Mouse (Mus musculus) left cerebral cortex, adult 9 months (tissue): ENCODE data around the gene Nup43.
A peak's percentile ranks its signal among the peaks of the same experiment; 100 is the strongest.
"Not testable (repeated sequence)": the region's sequence is repeated elsewhere in the genome, so short reads cannot be mapped to it uniquely, and the experiment has no call there.

Experiments used
- DNase-seq, 2 experiments: peaks; one replicate each; pipeline ENCODE4 v3.0.0; 2022; ENCODE audit warnings: low spot score in 2 of 2

Gene Nup43

DNA sequence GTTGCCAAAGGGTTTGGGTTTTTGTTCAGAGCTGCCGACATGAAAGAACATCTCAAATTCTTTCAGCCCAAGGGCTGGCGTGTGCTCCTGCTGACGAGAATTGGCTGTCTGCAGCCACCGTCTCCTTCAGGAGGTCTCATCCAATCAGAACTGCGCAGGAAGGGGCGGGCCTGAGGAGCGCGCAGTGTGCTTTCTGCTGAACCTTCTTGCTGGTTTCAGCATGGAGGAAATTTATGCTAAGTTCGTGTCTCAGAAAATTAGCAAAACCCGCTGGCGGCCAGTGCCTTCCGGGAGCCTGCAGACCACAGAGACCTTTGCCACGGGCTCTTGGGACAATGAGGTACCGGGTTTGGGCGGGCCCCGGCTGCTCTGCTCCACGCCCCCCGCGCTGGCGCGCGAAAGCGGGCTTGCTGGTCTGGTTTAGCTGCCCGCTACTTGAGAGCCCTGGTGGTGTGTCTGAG is at the start of gene Nup43:
Gene Nup43, plus strand, starts transcription at position 162 of the 461 bp plus-strand sequence.
- DNase-seq: peak; percentile 65 to 87

- DNase-seq: not testable (repeated sequence)
Observed at GRCm38 (mm10) chr10:7617556-7617955, 49.7 kb upstream of the Nup43 start.

- no peak for DNase-seq
Observed at GRCm38 (mm10) chr10:7619821-7620241, 47.5 kb upstream of the Nup43 start.

DNA sequence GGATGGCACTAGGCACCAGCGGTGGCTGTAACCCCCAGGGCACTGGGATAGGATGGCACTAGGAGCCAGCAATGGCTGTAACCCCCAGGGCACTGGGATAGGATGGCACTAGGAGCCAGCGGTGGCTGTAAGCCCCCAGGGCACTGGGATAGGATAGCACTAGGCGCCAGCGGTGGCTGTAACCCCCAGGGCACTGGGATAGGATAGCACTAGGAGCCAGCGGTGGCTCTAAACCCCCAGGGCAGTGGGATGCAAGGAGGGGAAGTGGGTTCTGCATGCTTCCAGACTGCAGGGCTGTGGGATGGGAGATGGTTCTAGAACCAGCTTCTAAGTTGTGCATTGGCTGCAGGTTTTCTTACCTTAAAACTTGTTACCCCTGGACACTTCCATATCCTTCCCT is 46.6 kb upstream of the Nup43 start:
- no peak for DNase-seq

DNA sequence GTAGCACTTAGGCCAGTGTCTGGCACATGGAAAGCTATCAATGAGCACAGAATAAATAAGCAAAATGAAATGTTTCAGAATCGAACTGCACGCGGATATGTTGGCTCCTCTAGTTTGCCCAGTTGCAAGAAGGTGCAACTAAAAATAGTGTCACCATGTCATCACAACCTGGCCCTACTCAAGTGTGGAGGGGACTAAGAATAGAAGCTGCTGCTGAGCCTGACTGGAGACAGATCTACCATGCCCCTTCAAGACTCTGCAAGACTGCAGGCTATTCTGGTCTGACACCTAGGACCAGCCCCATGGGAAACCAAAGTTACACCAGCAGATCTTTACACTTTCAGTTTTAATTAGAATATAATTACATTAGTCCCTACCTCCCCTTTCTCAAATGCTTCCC is 44.9 kb upstream of the Nup43 start:
- DNase-seq: no peak

- DNase-seq: no peak
Observed at GRCm38 (mm10) chr10:7623861-7624518, 43.3 kb upstream of the Nup43 start.

- DNase-seq: no peak
Observed at GRCm38 (mm10) chr10:7629092-7629491, 38.2 kb upstream of the Nup43 start.

- no peak for DNase-seq
Observed at GRCm38 (mm10) chr10:7630286-7630685, 37.0 kb upstream of the Nup43 start.

- DNase-seq: no peak
Observed at GRCm38 (mm10) chr10:7630951-7631720, 36.2 kb upstream of the Nup43 start.

GRCm38 (mm10) chr10:7640366-7640765 is 26.9 kb upstream of the Nup43 start:
- no peak for DNase-seq

GRCm38 (mm10) chr10:7645911-7646310 is 21.4 kb upstream of the Nup43 start:
- no peak for DNase-seq

DNA sequence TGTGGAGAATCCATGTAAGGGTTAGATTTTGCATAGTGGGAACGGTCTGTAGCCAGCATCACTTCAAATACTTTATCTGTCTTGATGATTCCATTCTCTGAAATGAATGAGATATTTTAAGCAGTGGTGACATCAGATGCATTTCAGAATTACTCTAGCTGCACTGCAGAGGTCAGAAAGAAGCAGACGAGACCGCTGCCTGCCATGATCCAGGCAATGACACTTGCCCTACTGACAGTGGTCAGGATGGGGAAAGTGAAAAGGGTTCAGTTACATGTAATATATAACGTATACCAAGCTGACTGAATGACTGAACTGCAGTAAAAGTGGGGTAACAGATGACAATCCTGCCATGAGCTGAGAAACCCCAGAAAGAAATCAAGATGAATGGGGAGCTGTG is 18.2 kb upstream of the Nup43 start:
- no peak for DNase-seq

DNA sequence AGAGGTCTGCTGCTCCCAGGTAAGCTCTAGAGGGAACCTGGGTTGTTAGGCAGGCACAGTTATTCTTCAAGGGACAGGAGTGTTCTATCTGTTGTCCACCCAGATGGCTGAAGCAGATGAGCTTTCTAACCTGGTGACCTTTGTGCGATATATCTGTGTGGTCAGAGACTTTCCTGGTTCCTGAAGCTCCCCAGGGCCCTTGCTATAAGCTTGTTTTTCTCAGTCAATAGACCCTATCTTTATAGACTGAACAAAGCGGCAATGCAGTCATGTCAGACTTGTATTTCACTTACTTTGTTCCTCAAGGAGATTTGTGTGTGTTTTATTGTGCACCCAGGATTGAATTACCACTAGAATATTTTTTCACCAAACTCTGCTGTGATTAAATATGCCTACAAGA is 16.2 kb upstream of the Nup43 start:
- no peak for DNase-seq

GRCm38 (mm10) chr10:7662471-7663141 is 4.7 kb upstream of the Nup43 start:
- DNase-seq: peak in 1 of 2 experiments; percentile 27

DNA sequence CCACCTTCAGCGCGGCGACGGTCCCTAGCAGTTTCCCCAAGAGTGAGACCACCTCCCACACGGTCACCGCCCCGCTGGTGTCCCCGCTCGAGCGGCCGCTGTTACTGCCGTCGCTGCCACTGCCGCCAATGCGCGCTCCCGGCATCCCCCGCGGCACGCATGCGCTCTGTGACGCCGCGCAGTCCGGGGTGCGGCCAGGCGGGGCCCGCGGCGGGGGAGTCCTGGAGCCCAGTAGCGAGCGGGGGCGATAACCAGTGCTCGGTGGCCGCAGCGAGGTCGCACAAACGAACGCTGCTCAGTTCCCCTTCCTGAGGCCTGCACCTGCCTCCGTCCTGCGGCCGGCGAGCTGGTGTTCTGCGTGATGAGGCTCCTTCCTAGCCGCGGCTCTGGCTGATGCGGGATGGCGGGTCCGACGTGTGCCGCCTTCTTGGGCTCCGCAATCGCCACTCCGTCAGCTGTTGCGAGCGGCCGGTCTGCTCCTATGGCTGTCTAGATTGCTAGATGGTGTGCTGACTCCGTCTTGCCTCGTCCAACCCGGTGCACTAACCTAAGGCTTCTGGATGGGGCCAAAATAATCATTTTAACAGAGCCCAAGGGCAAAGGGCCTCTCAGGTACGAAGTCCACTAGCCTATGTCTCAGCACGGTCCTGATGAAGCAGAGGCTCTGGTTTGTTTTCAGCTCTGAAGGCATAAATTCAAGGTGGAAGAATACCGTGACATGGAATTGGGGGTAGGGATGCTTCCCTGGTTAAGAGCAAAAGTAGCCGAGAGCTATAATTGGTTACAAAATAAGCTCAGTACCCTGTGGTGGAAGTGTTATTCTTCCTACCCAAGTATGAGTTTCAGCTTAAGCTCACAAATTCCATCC is 3.9 kb upstream of the Nup43 start:
- DNase-seq: peak; percentile 59 to 89

DNA sequence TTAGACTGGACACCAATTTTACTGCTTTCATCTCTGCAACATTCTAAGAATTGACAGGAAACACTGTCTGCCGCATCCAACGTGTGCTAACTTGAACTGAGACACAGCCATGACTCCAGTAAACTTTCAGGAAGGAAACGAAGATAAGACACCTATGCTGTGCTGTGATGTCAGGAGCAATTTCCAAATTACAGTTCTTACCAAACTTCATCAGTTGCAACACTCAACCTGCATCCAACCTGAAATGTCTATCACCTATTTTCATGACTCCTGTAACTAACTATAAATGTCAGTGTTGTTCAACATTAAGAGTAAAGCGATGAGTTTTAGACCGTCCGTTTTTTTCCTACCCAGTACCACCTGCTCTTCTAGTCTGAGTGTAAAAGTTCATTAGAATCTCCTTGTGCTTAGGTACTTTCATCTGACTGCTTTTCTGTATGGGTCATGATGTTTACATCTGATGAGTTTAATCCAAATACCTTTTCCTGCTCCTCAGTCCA is 3.2 kb upstream of the Nup43 start:
- no peak for DNase-seq

GRCm38 (mm10) chr10:7664889-7665288 is 2.4 kb upstream of the Nup43 start:
- no peak for DNase-seq

- DNase-seq: no peak
Observed at GRCm38 (mm10) chr10:7673673-7674072, 6.4 kb downstream of the Nup43 start.

GRCm38 (mm10) chr10:7680731-7681301 is 13.5 kb downstream of the Nup43 start, which contains the start of the genes Pcmt1 and Lats1:
Gene Pcmt1, minus strand, starts transcription at chr10:7681136.
Gene Lats1, plus strand, starts transcription at chr10:7681214.
- DNase-seq: peak; percentile 48 to 79

GRCm38 (mm10) chr10:7681343-7682025 is 14.2 kb downstream of the Nup43 start:
- DNase-seq: peak in 1 of 2 experiments; percentile 36
